Mouse (Mus musculus) bone marrow macrophage, adult 2 months (primary cell): ENCODE data around the gene Magi2.

Source experiments
- CTCF ChIP-seq: IDR thresholded peaks from 2 replicates; pipeline ENCODE4 v1.5.1; 2012; ENCODE audit warnings: low read depth, mild to moderate bottlenecking, low read length, moderate library complexity
- POLR2A ChIP-seq: IDR thresholded peaks from 2 replicates; pipeline ENCODE4 v1.6.1; 2012; ENCODE audit warnings: mild to moderate bottlenecking, low read depth, low read length, borderline replicate concordance

DNA sequence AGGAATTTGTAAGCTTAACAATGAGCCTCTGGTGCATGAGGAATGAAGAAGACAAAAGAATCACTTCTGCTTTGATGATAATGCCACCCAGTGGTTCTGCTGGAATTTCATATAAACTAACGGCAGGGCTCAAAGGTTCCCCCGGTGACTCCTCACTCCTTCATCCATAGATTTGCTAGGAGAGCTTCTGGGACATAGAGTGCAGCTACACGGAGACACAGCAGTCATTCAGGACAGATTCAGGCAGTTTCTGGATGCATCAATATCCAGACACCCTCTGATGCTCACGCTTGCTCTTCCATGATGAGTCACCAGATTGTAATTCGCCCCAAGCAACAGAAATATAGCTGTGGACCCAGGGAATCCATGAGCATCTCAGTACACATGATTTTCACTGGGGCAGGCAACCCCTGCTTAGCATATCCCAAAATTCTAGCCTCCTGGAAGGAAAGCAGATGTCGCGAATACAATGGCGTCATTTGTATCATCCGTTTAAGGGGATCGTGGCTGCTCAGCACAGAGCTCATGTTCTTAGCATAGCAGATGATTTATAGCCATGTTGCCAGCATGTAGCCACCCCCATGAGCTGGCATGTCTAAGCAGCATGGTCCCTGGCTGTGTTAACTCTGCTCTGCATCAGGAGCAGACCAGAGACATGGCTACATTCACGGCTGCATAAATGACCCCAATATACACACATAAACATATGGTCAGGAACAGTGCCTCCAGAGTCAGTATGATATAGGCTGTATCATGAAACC, 1426.8 kb downstream of the Magi2 start:
- no peak for TF ChIP-seq CTCF
- no peak for TF ChIP-seq POLR2A
